Mouse (Mus musculus) cerebellum, adult 11 months (tissue): ENCODE measurements around the gene Gtpbp10.
A peak's percentile ranks its signal among the peaks of the same experiment; 100 is the strongest.

Source experiments
- DNase-seq: peaks from one replicate; pipeline ENCODE4 v3.0.0; 2022

The Gtpbp10 gene

DNA sequence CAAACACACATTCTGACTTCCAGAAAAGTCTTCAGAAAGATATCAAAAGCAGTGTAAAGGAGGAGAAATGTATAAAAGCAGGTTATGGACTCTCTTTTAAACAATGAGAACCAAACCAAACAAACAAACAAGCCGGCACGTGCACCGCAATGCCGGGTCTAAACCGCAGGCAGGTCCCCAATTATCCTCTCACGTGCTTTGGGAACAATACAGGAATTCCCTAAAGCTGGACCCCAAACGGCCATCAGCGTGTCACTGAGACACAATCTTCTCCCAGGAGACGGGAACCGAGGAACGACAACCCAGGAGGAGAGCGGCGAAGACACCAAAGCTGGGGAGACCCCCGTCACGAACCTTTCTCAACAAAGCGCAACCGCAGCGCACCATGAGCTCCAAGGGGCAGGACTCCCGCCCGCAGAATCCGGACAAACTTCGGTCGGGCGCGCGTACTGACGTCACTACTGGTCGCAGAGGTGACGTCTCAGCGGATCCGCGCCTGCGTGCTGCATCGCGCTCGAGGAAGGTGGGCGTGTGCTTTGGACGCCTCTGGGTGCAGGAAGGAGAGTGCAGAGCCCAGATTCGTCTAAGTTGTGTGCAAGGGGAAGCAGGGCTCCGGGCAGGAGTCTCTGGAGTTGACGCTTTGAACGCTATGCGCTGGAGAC lies at the start of gene Gtpbp10:
TSS of gene Gtpbp10 (minus strand) at position 460 of the 662 bp plus-strand sequence.
- DNase-seq: peak; percentile 86

DNA sequence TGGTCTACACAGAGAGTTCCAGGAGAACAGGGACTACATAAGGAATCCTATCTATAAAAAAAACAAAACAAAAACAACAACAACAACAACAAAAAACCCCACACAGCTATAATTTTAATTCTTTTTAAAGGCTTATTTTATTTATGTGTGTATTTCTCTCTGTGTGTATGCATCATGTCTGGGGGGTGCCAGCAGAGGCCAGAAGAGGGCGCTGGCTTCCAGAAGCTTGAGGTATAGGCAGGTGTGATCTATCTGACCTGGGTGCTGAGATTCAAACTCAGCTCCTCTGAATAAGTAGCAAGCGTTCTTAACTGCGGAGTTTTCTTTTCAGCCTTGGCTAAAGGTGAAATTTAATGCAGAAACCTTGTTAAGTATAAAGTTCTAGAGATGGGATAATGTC lies 28.3 kb upstream of the Gtpbp10 start:
- no peak for DNase-seq

DNA sequence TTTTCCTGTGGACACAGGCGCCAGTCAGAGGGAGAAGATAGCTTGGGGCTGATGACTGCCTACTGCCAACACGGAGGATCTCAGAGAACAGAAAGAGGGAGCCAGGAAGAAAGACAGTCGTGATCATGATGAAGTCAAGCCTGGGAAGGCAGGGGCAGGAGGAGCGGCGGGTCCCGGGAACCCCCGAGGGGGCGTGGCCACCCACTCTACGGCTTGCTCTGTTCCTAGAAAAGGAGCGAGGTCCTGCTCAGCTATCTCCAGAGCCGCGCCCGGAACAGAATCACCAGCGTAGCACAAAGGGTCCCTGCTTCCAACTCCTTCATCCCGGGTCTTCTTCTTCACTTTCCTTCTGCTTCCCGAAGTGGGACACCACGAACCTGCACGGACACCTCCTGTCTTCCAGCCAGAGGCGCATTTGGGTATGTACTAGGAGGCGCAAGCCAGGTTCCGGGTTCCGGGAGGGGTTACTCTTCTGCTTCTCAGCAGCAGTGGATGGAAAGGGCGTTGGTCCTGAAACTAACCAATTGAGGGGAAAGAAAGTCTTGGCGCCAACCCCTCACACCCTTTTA lies 14.5 kb upstream of the Gtpbp10 start, which contains the start of gene Gm8773:
TSS of gene Gm8773 (plus strand) at position 51 of the 569 bp plus-strand sequence.
- no peak for DNase-seq

GRCm38 (mm10) chr5:5562435-5562834 lies 3.1 kb upstream of the Gtpbp10 start:
- no peak for DNase-seq

- DNase-seq: no peak
These were observed 1.8 kb upstream of the Gtpbp10 start for GRCm38 (mm10) chr5:5561041-5561706.

DNA sequence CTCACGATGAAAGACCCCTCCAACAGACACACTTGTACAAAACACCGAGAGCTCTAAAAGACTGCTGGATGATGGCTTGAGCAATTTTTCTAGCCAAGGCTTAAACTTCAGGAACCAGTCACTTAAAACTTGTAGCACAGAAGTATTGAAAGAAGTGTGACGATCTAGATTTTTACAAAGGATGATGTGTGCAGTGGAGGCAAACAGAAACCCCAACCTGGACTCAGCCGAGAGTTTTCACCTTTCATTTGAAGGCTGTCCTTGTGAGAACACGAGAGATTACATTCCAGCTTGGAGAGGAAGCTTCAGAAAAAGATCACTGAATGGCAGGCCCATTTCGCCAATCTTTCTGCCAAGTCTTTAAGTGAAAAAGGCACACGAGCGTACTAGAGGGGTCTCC lies 460 bp upstream of the Gtpbp10 start:
- no peak for DNase-seq

DNA sequence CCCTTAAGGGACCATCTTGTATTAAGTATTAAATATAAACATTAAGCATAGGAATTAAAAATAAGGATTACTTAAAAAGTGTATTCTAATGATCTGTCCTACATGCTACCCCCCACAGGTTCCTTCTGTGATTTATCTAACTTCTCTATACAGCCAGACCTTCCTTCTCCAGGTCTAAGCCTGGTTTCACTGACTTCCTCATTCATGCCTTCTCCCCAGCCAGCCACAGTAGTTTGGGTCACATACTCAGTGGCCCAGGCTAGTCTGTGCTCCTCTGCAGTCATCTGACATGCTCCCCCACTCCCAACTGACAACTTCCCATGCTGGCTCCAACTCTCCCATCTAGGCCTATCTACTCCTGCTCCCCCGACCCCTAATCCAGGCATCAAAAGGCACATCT lies 8.2 kb downstream of the Gtpbp10 start:
- no peak for DNase-seq

DNA sequence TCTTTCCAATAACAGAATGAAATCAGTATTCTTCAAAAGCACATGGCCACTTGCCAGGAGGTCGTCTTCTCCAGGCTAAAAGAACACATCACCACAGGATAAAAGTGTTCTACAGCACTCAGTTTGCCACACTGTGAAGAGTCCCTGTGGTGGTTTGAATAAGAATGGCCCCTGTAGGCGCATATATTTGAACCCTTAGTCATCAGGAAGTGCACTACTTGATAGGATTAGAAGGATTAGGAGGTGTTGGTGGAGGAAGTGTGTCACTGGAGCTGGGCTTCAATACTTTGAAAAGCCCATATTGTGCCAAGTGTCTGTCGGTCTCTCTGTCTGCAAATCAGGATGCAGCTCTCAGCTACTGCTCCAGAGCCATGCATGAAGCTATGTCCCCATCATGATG lies 19.0 kb downstream of the Gtpbp10 start:
- no peak for DNase-seq

DNA sequence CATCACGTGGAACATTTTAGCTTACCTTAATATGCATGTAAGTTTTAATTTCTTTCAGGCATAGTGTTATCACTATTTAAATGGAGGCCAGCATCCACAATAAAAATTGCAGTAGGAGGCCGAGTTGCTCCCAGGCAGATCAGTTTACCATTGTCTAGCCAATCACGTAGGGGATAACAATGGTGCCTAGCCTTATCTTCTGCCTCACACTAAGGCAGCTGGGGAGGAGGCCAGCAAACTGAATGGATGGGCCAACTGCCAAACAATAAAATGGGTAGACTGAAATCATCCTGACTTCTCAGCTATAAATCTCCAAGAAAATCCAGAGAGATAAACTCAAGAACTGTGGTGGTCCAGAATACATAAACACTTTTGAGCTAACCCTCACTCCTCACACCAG lies 19.6 kb downstream of the Gtpbp10 start:
- DNase-seq: no peak

DNA sequence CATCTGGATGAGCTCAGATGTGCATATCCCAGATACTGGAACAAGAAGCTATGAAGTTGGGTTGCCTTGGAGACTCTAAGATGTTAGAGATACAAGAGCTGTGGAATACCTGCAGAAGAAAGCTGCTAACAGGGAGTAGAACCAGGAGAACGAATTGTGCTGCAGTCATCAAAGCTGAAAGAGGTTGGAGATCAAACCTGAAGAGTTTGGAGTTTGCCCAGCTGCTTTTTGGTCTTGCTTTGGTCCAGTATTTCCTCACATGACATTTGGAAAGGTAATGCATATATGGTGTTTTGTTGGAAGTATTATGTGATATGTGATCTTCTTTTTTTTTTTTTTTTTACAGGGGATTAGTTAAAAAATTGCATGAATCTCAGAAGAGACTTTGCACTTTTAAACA lies 23.2 kb downstream of the Gtpbp10 start:
- DNase-seq: no peak

GRCm38 (mm10) chr5:5533656-5534420 lies 25.5 kb downstream of the Gtpbp10 start:
- no peak for DNase-seq

DNA sequence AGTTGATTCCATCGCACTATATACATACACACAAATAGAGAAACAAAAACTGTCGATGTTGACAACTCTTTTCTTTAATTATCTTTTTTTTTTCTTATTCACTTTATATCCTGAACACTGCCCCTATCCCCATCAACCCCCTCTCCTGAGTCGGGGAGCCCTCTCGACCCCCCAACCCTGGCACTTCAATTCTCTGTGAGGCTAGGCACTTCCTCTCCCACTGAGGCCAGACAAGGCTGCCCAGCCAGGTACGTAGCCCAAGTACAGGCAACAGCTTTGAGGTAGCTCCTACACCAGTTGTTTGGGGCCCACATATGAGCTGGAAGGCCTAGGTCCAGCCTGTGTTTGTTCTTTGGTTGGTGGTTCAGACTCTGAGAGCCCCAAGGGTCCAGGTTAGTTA lies 43.9 kb downstream of the Gtpbp10 start:
- peak; percentile 33 for DNase-seq

DNA sequence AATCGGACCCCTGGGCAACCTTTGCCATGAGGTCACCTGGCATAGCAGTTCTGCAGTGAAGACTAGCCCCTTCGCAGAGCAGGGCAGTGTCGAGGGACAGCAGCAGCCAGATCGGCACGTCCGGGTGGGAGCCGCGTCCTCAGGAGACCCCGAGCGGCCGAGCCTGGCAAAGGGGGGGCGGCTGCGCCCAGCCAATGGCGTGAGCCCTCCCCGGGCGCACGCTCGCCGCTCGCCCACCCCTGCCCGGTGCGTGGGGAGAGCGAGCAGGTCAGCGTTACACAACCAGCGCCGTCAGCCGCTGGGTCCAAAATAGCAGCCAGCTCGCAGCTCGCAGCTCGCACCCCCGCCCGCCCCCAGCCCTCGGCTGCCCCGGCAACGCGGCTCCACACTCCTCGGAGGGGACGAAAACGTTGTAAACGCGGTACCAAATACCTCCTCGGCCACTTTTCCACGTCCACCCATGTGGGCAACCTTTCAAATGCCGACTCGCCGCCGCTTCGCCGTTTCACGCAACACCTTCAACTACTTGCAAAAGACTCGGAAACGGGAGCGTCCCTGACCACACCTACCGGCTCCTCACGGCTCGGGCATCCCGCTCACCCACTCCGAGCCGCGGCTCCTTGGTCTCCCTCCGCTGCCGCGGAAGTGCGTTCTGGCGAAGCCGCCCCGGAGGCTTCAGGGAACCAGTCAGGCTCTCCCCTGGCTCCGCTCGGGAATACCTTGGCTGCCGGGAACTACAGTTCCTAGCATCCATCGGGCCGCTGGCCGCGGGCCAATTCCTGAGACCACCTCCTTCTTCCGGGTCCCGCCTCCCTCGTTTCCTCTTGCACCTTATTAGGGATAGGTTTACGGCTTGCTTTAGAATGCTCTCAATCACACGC lies 44.9 kb downstream of the Gtpbp10 start, which contains the start of gene Cldn12:
TSS of gene Cldn12 (minus strand) at position 763 of the 881 bp plus-strand sequence.
- peak; percentile 98 for DNase-seq

GRCm38 (mm10) chr5:5511401-5511800 lies 47.9 kb downstream of the Gtpbp10 start:
- DNase-seq: no peak

DNA sequence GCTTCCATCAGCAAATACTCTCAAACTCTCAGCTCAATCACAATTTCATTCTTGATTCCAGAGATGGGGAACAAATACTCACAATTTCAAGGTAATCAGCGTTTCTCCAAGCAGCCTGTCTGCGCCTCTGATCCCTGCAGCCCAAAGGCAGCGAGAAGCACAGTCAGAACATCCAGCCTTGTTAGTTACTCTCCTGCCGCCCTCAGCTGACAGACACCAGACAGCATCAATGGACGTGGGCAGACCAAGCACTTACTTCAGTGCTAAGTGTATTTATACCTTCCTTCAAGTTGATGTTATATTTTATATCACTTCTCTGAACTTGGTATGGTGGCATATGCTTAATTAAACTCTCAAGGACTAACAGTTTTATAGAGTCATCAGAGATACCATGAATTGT lies 48.3 kb downstream of the Gtpbp10 start:
- no peak for DNase-seq

GRCm38 (mm10) chr5:5510304-5510887 lies 48.9 kb downstream of the Gtpbp10 start:
- DNase-seq: peak; percentile 27

DNA sequence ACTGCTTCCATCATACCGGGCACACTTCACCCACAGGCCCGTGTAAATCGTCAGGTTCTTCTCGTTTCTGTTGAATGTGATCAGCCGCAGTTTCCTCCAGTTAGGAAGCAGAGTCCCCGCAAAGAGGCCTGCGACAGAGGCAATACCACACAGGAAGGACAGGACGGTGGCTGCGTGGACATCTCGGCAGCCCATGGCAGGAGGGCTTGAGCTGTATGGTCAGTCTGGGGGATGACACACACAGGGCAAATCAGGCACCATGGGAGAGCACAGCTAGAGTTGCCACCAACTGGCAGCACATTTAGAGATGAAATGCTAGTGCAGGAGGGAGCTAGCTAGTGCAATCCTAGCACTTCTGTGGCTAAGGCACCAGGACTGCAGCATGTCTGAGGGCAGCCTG lies 51.1 kb downstream of the Gtpbp10 start:
- DNase-seq: no peak

DNA sequence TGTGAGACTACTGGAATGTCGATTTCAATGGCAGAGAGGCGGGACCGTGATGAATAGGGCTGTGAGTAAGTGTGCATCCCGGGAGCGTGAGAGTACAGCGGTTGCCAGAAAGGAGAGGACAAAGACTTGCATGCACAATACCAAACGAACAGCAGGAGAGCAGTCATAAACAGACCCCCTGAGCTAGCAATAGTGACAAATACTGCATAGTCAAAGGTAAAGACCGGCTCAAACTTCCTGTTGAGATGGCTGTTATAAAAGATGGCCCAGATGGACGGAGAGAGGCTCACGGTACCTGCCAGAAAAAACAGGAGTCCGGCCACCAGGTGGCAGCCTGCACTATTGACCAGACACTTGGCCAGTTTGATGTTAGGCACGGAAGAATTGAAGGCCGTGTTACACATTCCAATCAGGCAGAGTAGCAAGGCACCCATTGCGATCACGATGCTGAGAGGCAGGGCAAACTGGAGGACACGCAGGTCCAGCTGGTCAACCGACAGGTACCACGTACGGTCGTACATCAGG lies 51.6 kb downstream of the Gtpbp10 start:
- peak; percentile 82 for DNase-seq

- no peak for DNase-seq
These were observed 54.9 kb downstream of the Gtpbp10 start for GRCm38 (mm10) chr5:5504456-5504855.

GRCm38 (mm10) chr5:5503381-5503780 lies 56.0 kb downstream of the Gtpbp10 start:
- no peak for DNase-seq

- DNase-seq: no peak
These were observed 57.8 kb downstream of the Gtpbp10 start for GRCm38 (mm10) chr5:5501583-5501982.

- DNase-seq: no peak
These were observed 62.9 kb downstream of the Gtpbp10 start for GRCm38 (mm10) chr5:5496393-5496792.
